Mouse (Mus musculus) testis, postnatal 10 days (tissue): Measurements from ENCODE around the gene Rad54l.

Experiments used
- DNase-seq: peaks from one replicate; pipeline ENCODE4 v3.0.0; 2021; ENCODE audit warnings: low spot score

The Rad54l gene

DNA sequence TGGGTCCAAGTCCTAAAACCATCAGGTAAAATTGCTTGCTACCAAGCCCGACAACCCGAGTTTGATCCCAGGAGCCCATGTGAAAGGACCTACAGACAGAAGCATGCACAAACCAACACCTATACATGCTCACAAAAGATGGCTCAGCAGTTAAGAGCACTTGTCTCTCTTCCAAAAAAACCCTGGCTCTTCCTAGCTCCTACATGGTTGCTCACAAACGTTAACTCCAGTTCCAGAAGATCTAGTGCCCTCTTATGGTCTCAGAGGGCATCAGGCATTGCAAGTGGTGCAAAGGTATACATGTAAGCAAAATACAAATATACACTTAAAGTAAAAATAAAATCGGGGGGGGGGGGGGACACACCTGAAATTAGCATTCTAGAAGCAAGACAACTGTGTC, 50.3 kb downstream of the Rad54l start:
- no peak for DNase-seq

DNA sequence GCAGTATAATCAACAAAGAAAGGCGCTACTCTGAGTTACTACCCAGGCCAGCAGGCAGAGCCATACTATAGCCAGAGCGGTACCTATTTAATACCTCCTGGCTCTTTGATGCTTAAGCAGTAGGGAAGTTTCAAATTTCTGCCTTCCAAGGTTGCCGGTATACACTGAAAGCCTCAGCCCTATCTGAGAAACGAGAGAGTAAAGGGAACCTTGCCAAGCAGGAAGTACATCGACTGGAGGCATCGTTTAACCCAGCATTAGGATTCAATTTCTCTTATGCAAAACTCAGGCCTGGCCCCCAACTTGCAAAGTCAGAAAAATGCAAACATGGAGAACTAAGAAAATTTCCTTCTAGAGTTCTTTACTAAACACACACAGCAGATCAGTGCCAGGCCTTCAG, 53.4 kb downstream of the Rad54l start:
- no peak for DNase-seq

DNA sequence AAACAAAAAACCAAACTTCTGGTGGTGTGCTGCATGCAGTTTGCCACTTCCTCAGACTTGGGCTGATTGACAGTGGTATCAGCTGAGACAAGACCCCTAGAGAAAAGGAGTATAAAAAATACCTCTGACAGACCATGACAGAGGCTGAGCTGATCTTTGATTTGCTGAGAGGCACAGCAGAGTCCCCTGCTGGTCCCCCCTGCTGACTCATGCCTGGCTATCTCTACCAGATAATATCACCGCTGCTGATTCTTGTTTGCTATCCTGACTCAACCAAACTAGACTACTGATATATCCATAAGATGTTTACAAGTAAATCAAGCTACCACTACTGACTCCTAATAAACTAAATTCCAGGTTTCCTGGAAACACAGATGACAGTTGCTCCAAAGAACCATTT, 59.6 kb downstream of the Rad54l start:
- no peak for DNase-seq

DNA sequence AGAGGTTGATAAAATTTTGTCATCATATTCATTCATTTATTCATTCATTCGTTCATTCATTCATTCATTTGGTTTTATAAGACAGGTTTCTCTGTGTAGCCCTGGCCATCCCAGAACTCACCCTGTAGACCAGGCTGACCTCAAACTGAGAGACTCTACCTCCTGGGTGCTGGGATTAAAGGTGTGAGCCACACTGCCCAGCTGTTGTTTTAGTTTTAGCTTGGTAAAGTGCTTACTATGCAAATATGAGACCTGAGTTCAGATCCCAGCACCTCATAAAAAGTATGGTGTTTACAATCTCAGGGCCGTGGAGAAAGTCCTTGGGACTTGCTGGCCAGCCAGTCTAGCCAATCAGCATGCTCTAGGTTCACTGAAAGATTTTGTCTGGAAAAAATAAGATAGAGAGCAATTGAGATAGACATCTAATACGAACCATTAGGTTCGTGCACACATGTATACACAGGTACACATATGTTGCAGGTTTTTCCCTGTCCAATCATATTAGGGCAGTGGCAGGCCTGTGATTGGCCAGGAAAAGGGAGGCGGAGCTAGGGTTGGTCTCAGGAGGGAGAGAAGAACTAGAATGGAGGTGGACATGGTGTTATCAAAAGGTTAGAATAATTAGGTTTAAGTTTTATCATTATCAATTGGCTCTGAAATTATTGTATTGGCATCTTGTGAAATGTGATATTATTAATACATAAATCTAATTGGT, 64.3 kb downstream of the Rad54l start:
- no peak for DNase-seq

DNA sequence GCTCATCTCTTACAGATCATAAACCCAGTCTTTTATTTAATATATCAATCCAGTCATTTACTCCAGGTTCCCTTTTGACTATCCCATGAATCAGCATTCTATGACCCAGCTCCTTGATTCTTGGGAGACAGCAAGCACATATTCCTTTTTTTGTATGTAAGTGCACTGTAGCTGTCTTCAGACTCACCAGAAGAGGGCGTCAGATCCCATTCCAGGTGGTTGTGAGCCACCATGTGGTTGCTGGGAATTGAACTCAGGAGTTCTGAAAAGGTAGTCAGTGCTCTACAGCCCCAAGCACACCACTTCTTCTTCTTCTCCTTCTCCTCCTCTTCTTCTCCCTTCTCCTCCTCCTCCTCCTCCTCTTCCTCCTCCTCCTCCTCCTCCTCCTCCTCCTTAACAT, 65.9 kb downstream of the Rad54l start:
- no peak for DNase-seq

DNA sequence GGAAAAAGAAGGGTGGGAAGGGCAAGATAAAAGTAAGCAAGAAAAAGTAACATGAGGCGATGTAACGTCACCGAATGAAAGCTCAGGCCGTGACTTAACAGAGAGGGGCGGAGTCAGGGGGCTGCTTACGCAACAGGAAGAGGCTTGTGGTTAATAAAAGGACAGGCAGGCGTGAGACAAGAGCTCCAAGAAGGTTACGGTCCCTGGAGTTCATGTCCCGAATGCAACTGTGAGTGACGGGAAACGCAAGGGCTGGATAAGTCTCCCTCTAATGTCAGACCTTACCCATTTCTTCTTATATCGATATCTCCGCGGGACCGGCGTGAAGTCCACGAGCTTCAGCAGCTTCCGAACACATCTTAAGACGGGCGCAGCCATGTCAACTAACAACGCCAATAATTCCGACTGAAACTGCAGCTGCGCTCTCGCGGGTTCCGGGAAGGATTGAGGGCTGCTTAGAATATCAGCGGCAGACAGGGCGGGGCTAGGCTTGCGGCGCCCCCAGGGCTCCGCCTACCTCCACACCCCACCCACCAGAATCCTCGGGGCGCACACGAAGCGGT, 70.0 kb downstream of the Rad54l start, which contains the start of gene Nsun4:
Gene Nsun4, minus strand, starts transcription at position 478 of the 563 bp plus-strand sequence.
- DNase-seq: peak; percentile 90

DNA sequence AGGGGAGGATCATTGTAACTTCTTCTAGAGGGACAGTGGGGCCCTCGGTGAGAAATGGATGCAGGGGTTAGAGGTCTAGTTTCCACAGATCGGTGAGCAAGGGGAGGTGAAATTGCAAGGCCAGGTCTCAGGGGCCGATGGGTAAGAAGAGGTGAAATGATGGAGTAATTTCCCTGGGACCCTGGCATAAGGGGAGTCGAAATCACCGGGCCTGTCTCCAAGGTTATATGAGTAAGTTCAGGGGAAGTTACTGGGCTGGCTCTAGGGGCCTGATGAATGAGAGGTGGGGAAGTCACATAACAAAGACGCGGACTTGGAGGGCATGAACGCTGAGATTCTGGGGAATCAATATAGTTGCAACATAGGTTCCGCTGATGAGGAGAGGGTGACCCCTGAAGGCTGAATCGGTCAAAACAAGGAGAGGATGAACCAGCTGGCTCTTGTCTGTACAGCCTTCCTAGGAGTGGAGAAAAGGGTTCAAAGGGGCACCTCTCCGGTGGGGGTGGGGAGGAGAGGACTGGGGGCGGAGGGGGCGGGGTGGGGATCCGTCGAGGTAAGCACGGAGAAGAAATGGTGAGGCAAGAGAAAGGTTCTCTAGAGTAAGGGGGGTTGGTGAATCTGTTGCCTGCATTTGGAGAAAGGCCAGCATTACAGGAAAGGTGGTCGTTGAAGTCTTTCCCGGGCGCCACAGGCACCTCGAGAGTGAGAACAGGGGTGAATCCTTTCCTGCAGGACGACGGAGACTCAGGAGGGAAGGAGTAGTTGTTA, 70.8 kb downstream of the Rad54l start:
- peak; percentile 62 for DNase-seq

DNA sequence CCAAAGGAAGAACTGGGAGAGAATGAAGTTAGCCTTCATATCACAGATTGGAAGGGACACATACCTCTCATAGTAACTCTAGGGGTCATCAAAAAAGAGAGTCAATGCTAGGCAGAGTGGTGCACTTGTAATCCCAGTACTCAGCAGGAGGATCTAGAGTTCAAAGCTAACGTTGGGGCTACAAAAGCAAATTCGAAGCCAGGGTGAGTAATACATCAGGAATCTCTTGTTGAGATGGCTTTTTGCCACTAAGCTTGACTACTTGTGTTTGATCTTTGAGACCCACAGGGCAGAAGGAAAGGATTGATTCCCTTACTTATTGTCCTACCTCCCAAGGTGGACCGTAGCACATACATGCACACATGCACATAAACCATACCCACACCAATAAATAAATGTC, 74.3 kb downstream of the Rad54l start:
- no peak for DNase-seq

DNA sequence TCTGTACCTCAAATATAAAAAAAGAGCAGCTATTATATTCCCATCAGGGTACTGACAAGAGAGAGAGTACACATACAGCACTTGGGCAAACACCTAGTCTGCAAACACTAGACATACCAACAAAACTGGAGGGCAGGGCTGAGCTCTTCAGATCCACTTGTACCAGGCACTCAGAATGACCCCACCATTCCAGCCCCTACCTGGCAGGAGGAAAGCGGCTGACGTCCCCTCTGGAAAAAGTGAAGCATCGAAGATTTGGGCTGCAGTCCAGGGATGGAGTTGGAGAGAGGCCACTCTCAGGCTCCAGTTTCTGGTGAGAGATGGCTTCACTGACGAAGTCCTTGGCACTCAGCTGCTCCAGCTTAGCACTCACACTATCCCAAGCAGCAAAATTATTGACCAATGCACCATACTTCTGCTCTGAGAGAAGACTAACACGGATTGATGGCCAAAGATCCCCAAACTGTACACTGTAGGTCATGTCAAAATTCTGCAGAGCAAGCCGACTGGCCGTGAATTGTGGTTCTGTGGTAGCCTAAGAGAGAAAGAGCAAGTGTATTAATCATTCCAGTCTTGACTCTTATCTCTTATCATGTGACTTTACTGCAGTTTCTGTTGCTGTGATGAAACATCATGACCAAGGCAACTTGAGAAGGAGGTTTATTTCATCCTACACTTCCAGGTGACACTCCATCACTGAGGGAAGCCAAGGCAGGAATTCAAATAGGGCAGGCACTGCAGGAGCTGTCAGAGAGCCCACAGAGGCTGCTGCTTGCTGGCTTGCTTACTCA, 75.2 kb downstream of the Rad54l start:
- DNase-seq: no peak

DNA sequence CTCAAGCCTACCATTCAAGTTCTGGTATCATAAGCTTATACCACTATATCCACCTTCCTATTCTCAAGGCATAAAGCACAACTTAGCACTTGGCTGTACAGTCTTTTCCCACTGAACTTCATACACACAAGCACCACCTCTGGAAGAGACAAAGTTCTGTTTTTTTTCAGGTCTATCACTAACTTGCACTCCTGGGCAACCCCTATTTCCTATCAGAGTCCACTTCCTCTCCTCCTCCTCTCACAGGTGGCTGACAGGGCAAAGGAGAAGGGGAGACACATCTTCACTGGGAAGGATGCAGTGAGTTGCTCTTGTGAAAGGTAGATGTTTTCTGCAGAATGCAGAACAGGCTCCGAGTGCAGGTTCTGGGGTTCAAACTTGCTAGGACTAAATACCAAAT, 75.8 kb downstream of the Rad54l start:
- DNase-seq: no peak

DNA sequence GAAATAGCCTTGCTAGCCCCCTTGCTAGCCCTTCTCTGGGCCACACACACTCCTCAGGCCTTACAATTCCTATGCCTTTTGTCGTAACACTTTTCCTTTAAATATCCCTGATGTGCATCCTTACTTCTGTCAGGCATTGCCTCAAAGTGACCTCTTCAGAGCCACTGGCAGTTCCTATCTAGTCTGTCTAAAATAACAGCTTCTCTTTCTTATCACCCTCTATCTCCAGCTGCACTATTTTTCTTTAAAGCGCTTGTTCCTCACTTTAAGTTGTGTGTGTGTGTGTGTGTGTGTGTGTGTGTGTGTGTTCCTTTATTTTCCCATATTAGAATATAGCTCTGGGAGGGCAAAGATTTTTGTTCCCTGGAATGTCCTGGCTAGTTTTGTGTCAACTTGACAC, 76.9 kb downstream of the Rad54l start:
- no peak for DNase-seq
